Mouse (Mus musculus) forebrain, embryonic 16.5 days (tissue): ENCODE results near the gene Ugt1a6b. TPM values are rescaled to one million over a fixed set of nuclear protein-coding genes. Genes with fewer than 3 reads are reported as not detected.
"Not testable (repeated sequence)": the region's sequence is repeated elsewhere in the genome, so short reads cannot be mapped to it uniquely, and the experiment has no call there.

Experiments
- ATAC-seq: fragments of 200-750 bp; cut with Nextera tagmentation; 2 replicates; pipeline ENCODE4 v1.8.0; 2017; ENCODE audit warnings: mild to moderate bottlenecking, moderate library complexity
- H3K27ac ChIP-seq: fragments of 300-500 bp; sonication (generic); 2 replicates; pipeline ENCODE4 v1.5.1; 2014; ENCODE audit warnings: low read length, control low read depth
- H3K27me3 ChIP-seq: fragments of 300-500 bp; sonication (generic); replicated peaks from 2 replicates; pipeline ENCODE4 v1.6.1; 2014; ENCODE audit warnings: low read length; ENCODE audit not compliant: control insufficient read depth, insufficient read depth
- H3K36me3 ChIP-seq: fragments of 300-500 bp; sonication (generic); 2 replicates; pipeline ENCODE4 v1.6.1; 2014; ENCODE audit not compliant: control insufficient read depth, insufficient read depth
- H3K4me1 ChIP-seq: fragments of 300-500 bp; sonication (generic); replicated peaks from 2 replicates; pipeline ENCODE4 v1.6.1; 2014; ENCODE audit warnings: low read length; ENCODE audit not compliant: control insufficient read depth, insufficient read depth
- H3K4me2 ChIP-seq: fragments of 300-500 bp; sonication (generic); 2 replicates; pipeline ENCODE4 v1.6.1; 2014; ENCODE audit warnings: mild to moderate bottlenecking, low read length, control low read depth
- H3K4me3 ChIP-seq: fragments of 300-500 bp; sonication (generic); replicated peaks from 2 replicates; pipeline ENCODE4 v1.5.1; 2014; ENCODE audit warnings: mild to moderate bottlenecking, low read length, control low read depth
- H3K9ac ChIP-seq: fragments of 300-500 bp; sonication (generic); replicated peaks from 2 replicates; pipeline ENCODE4 v1.6.1; 2014; ENCODE audit warnings: low read depth, low read length, control low read depth
- H3K9me3 ChIP-seq: fragments of 300-500 bp; sonication (generic); 2 replicates; pipeline ENCODE4 v1.6.1; 2016; ENCODE audit warnings: low read length; ENCODE audit not compliant: control insufficient read depth
- WGBS: fragments of 180-500 bp; shearing (Covaris S2); extraction: QIAGEN DNeasy Blood & Tissue Kit; methylation state at CpG from one replicate; pipeline ENCODE4 v1.1.7; 2014; 5-methylcytosine and 5-hydroxymethylcytosine counted together
- polyA plus RNA-seq: library from polyadenylated mRNA; unstranded; fragments of >200 nt; fragmentation: Nextera tagmentation; extraction: Ambion mirVana; gene quantifications from 2 replicates; pipeline ENCODE4 v1.2.1, GENCODE M21; 2015

The Ugt1a6b gene
- polyA plus RNA-seq, 1 experiment from 2014 or later, result 1.0 TPM

- Histone ChIP-seq H3K4me1 (no peaks in the 10 kb centered on the region), H3K9me3 (peaks cover 57% of the 10 kb centered on the region), H3K4me3 (no peak overlapping the region), H3K36me3 (no peaks in the 10 kb centered on the region), H3K27ac (no peak overlapping the region), H3K27me3 (no peaks in the 10 kb centered on the region), H3K9ac (no peak overlapping the region), H3K4me2 (no peak overlapping the region)
- ATAC-seq, result no peak
- WGBS, result 54% methylated on average over 2 of the region's 2 CpGs
Measured at GRCm38 (mm10) chr1:88216551-88216950, 113.5 kb downstream of the Ugt1a6b start.

GRCm38 (mm10) chr1:88217144-88217543 lies 114.1 kb downstream of the Ugt1a6b start:
- Histone ChIP-seq H3K4me3 (no peak overlapping the region), H3K27ac (no peak overlapping the region), H3K4me1 (no peaks in the 10 kb centered on the region), H3K9ac (no peak overlapping the region), H3K36me3 (no peaks in the 10 kb centered on the region), H3K4me2 (no peak overlapping the region), H3K9me3 (peaks cover 53% of the 10 kb centered on the region), H3K27me3 (no peaks in the 10 kb centered on the region)
- no peak for ATAC-seq
- 67% methylated on average over 2 of the region's 2 CpGs for WGBS

GRCm38 (mm10) chr1:88217576-88217975 lies 114.5 kb downstream of the Ugt1a6b start:
- 39% methylated on average over 3 of the region's 3 CpGs for WGBS
- Histone ChIP-seq H3K9me3 (peaks cover 50% of the 10 kb centered on the region), H3K36me3 (no peaks in the 10 kb centered on the region), H3K27me3 (no peaks in the 10 kb centered on the region), H3K4me3 (no peak overlapping the region), H3K4me1 (no peaks in the 10 kb centered on the region), H3K4me2 (no peak overlapping the region), H3K9ac (no peak overlapping the region), H3K27ac (no peak overlapping the region)
- ATAC-seq, result no peak

DNA sequence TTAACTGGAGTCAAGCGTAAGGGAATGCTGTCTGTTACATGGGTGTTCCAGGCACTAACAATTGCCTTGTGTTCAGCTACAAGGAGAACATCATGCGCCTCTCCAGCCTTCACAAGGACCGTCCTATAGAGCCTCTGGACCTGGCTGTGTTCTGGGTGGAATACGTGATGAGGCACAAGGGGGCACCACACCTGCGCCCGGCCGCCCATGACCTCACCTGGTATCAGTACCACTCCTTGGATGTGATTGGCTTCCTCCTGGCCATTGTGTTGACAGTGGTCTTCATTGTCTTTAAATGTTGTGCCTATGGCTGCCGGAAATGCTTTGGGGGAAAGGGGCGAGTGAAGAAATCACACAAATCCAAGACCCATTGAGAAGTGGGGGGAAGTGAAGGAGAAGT lies 115.0 kb downstream of the Ugt1a6b start:
- Histone ChIP-seq H3K4me2 (no peak overlapping the region), H3K27me3 (no peaks in the 10 kb centered on the region), H3K4me1 (no peaks in the 10 kb centered on the region), H3K4me3 (no peak overlapping the region), H3K9me3 (peaks cover 45% of the 10 kb centered on the region), H3K27ac (no peak overlapping the region), H3K36me3 (no peaks in the 10 kb centered on the region), H3K9ac (no peak overlapping the region)
- no peak for ATAC-seq
- 75% methylated on average over 9 of the region's 9 CpGs for WGBS

DNA sequence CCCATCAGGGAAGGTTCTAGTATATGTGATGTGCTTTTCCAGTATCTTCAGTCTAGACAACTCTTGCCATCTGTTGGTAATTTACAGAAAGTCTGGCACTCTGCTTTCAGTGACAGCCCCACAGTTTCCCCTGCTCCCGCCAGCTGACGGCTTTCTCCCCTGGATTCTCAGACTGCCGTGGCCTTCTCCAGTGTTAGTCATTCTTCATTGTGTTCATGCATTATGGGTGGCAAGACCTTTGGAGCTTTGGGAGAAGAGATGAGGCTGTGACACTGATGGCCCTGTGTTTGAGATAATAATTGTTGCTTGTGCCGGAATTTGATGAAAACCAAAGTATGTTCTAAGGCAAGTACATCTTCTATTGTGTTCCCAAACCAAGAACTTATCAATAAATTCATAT lies 115.5 kb downstream of the Ugt1a6b start:
- H3K4me3 ChIP-seq, result no peak overlapping the region
- H3K9ac ChIP-seq, result no peak overlapping the region
- no peaks in the 10 kb centered on the region for H3K4me1 ChIP-seq
- H3K9me3 ChIP-seq, result peaks cover 40% of the 10 kb centered on the region
- no peak overlapping the region for H3K27ac ChIP-seq
- H3K4me2 ChIP-seq, result no peak overlapping the region
- no peaks in the 10 kb centered on the region for H3K27me3 ChIP-seq
- WGBS, result 50% methylated on average over 4 of the region's 4 CpGs
- H3K36me3 ChIP-seq, result no peaks in the 10 kb centered on the region
- ATAC-seq, result no peak

DNA sequence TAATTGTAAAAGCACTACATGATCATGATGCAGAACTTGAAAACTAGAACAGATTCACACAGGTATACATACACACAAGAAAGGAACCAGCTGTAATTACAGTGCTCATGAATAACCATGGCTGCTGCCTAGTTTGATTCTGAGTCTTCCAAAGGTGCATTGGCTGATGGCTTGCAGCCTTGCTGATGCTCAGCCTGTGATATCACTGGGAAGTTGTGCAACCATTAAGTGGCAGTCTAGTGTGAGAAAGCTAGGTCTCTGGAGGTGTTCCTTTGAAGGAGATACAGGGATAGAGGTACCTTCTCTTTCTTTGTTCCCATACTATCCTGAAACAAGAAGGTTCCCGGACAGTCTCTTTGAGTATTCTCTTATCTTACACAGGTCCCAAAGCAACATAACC lies 116.0 kb downstream of the Ugt1a6b start:
- H3K9ac ChIP-seq, result no peak overlapping the region
- H3K27ac ChIP-seq, result no peak overlapping the region
- H3K9me3 ChIP-seq, result peaks cover 35% of the 10 kb centered on the region
- H3K4me3 ChIP-seq, result no peak overlapping the region
- ATAC-seq, result no peak
- no peaks in the 10 kb centered on the region for H3K27me3 ChIP-seq
- no peaks in the 10 kb centered on the region for H3K36me3 ChIP-seq
- no peak overlapping the region for H3K4me2 ChIP-seq
- no peaks in the 10 kb centered on the region for H3K4me1 ChIP-seq
- 22% methylated on average over 1 of the region's 1 CpGs for WGBS

- H3K27me3 ChIP-seq, result no peaks in the 10 kb centered on the region
- no peaks in the 10 kb centered on the region for H3K4me1 ChIP-seq
Measured at GRCm38 (mm10) chr1:88220336-88220735, 117.3 kb downstream of the Ugt1a6b start.

DNA sequence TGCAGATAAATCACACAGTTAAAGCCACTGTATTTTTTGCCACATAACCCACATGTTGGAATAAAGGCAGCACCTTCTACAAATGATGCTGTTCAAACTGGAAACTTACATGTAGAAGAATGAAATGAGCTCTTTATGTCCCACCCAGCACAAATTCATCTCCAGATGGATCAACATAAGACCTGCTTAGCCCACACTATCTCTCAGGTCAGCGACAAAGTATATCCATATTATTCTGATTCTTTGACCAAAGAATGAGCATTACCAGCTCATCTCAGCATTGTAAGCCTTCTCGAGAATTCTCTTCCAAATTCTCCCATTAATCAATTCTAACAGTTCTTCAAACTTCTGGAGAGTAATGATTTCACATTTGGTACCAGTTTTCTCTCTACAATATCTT lies 119.2 kb downstream of the Ugt1a6b start:
- Histone ChIP-seq H3K4me2 (no peak overlapping the region), H3K27ac (no peak overlapping the region), H3K4me1 (no peaks in the 10 kb centered on the region), H3K4me3 (no peak overlapping the region), H3K9me3 (peaks cover 28% of the 10 kb centered on the region), H3K36me3 (no peaks in the 10 kb centered on the region), H3K27me3 (no peaks in the 10 kb centered on the region), H3K9ac (no peak overlapping the region)
- WGBS, result 46% methylated on average over 2 of the region's 2 CpGs
- ATAC-seq, result no peak

More at GRCm38 (mm10) chr1:88220336-88220735, 117.3 kb downstream of the Ugt1a6b start:
- H3K36me3 ChIP-seq, result no peaks in the 10 kb centered on the region
- no peak overlapping the region for H3K9ac ChIP-seq
- H3K9me3 ChIP-seq, result peaks cover 26% of the 10 kb centered on the region
- no peak overlapping the region for H3K4me3 ChIP-seq
- no peak overlapping the region for H3K27ac ChIP-seq
- no peak overlapping the region for H3K4me2 ChIP-seq
- no peak for ATAC-seq

DNA sequence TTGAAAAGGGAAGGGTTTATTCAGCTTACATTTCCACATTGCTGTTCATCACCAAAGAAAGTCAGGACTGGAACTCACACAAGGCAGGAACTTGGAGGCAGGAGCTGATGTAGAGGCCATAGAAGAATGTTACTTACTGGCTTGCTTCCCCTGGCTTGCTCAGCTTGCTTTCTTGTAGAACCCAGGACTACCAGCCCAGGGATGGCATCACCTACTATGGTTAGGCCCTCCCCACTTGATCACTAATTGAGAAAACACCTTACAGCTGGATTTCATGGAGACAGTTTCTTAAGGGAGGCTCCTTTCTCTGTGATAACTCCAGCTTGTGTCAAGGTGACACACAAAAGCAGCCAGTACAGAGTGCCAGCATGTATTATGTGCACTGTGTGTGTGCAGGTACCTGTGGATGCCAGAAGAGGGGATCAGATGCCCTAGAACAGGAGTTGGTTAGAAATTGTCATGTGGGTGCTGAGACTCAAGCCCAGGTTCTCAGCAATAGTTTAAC lies 120.0 kb downstream of the Ugt1a6b start:
- not testable (repeated sequence) for H3K4me1 ChIP-seq, H3K4me2 ChIP-seq, H3K27me3 ChIP-seq, H3K36me3 ChIP-seq, H3K4me3 ChIP-seq, H3K27ac ChIP-seq, H3K9ac ChIP-seq, ATAC-seq
- peaks cover 31% of the 10 kb centered on the region for H3K9me3 ChIP-seq

DNA sequence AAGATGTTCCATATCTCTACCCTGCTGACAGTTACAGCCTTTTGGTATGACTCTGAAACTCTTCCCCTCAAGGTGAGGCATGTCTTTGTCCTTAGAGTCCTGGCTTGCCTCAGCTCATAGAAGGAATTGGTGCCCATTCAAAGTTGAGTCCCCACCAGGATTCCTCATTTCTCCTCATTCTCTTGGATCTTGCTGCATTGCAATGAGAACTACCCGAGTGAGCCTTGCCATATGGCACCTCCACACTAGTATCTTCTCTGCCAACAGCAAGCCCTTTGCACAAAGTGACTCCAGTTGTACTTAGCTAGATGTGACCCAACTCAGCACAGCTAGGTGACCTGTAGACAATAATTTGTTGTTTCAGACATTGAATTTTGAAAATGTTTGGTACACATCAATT lies 120.5 kb downstream of the Ugt1a6b start:
- no peak overlapping the region for H3K4me3 ChIP-seq
- no peak overlapping the region for H3K27ac ChIP-seq
- H3K4me1 ChIP-seq, result no peaks in the 10 kb centered on the region
- H3K36me3 ChIP-seq, result no peaks in the 10 kb centered on the region
- no peak overlapping the region for H3K4me2 ChIP-seq
- no peaks in the 10 kb centered on the region for H3K27me3 ChIP-seq
- no peak for ATAC-seq
- no peak overlapping the region for H3K9ac ChIP-seq
- 48% methylated on average over 1 of the region's 1 CpGs for WGBS
- H3K9me3 ChIP-seq, result peaks cover 35% of the 10 kb centered on the region
